Mouse (Mus musculus): ENCODE measurements at regions not wholly inside any gene's neighbourhood (a gene's known extent, or its start where the extent isn't known, plus 50 kb on each side); places are given as distances from the start of the nearest gene placed in this dataset.
A peak's percentile ranks its signal among the peaks of the same experiment; 100 is the strongest.

DNA sequence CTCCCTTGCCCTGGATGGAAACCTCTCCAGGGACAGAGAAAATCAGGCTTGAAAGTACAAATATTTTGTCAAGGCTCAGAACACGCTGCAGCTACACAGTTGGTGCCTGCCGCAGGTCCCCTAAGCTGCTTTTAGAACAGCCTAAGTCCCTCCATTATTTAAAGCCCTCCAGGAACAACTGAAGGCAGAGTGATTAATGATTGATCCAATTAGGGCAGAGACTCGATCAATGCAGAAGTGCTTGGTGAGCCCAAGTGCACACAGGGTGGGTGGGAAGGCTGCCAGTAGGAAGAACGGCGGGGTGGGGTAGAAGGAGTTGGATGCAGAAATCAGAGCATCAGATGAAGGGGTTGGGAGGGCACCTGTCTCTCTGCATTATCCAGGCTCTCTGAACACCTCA, 215.0 kb downstream of the Hs3st3b1 start:
- DNase-seq: no peak
- intact Hi-C loops (cut with DNase I): no loop called here

DNA sequence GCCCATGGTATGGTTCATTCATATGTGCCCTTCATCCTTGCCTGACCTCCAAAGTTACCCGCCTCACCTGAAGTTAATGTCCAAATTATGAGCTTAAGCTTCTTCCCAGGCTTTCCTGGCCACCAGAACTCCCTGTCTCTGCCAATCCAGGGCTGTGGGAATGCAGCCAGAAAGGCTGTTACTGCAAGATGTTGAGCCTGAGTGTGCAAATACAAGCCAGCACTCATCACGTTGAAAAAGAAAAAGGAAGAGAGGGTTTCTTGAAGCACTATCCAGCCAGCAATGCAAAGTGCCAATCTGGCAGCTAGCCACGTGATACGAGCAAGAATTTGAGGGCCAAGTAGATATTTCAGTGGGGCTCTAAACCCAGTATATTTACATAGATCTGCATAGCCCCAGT, 213.7 kb downstream of the Hs3st3b1 start:
- intact Hi-C loops (cut with DNase I): no loop called here
- DNase-seq: peak; percentile 7 to 8

DNA sequence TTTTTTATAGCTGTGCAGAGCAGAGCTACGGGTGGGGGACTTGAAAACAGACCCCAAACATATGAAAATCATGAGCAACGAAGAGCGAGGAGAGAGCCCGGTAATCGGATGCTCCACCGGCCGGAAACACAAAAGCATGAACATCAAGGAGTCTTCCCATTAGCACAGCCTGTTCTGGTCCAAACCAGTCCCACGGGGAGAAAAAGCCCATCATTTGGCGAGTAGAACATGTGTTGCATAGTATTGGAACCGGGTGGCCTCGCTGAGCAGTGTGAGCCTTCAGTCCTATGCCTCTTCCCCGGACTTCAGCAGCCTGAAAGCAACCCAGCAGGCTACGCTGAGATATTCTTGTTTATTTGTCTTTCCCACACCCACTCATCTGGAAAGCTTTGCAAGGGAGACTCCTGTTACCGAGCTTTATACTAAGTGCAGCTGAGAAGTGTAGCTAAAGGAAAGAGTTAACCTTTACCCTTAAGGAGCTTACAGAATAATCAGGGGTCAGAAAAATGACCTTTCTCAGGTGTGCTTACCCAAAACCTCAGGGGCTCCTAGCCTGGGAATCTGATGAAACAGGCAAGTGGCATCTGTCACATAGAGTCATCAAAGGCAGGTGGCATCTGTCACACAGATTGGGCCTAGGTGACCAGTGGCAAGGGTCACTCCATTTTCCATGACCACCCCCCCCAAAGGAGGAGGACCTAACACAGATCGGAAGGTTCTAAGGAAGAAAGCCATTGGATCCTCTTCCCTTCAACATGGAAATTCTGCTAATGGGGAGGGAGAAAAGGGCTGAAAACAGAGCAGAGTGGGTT, 209.8 kb downstream of the Hs3st3b1 start:
- intact Hi-C loops (cut with DNase I): no loop called here
- DNase-seq: no peak

DNA sequence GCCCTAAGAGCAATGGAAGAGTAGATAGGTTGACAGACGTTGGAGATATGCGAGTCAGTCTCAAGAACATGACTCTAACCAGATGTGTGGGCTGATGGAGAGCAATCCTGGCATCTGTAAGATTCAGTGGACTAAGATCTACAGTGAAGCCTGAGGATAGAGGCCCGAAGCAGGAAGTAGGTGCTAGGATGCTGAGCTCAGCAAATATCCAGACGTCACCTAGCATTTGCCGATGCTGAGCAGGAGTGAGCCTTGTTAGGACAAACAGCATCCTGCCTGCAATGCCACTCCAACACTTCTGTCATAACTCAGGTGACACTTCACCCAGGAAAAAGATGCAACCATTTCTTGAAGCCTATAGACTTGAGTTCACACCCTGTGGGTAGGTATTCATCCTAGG, 199.8 kb downstream of the Hs3st3b1 start:
- no peak for DNase-seq
- intact Hi-C loops (cut with DNase I): no loop called here

DNA sequence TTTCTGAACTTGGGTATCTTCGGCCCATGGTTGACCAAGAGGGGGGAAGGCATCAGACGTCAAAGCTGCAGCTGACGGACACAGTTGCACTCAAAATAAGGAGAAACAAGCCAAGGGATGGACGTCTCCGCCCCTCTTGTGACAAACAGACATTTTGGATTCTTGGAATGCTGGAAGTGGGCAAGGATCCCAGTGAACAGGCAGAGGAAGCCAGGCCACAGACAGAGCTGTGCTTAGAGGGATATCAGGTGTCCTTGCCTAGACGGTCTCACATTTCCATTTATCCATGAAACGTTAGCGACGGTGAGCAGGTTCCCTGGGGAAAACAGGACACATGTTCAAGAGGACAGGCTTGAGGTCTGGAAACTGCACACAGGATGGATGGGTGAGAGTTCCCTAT, 191.2 kb downstream of the Hs3st3b1 start:
- peak in 1 of 2 experiments; percentile 9 for DNase-seq
- intact Hi-C loops (cut with DNase I): no loop called here

DNA sequence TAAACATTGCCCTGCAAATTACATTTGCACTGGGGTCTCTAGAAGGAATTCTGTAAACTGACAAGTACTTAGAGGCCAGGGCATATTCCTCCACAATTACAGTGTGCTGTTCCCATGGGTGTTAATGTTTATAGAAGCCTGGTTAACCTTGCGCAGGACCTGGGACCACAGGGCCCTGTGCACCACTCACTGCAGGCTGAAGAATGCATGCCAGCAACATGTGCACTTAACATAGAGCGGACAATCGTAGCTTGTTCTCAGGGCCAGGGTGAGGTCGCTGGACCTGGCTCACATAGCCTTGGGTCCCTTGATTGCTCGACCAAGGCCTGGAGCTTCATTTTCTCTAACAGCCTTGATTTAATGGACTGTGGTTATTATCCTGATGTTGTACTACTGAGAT, 168.8 kb downstream of the Hs3st3b1 start:
- intact Hi-C loops (cut with DNase I): no loop called here
- no peak for DNase-seq

DNA sequence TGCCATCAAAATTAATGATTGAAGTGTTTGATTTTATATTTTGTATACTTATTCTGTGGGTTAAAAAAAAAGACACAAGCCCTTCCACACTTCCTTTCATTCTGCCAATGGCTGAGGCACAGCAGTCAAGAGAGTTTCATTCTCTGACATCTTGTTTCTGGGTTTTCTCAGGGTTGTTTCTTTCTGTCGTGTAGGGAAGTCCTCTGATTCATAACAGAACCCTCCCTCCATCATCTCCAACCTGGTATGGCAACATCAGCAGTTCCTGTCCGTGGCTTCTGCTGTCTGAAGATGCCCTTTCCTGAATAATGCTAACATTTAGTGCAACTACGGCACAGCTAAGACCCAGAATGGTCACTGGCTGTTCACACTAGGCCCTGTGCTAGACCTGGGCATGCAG, 167.3 kb downstream of the Hs3st3b1 start:
- intact Hi-C loops (cut with DNase I): no loop called here
- DNase-seq: no peak

DNA sequence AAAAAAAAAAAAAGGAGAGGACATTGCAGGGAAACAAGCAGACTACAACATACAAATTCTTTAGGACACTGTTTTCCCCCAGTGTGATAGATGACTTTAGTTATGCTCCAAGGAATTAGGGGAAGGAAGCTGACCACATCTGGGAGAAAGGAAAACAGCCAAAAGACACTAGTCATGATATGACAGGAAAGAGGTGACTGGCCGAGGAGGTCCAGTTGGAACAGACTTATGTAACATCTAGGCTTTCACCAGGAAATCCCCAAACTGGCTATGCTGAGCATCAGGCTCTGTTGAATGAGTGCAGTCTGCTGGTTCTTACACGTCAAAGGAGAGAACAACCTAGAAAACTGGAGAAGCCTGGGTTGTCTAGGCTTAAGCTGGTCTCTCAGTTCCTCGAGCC, 163.8 kb downstream of the Hs3st3b1 start:
- intact Hi-C loops (cut with DNase I): no loop called here
- DNase-seq: no peak

DNA sequence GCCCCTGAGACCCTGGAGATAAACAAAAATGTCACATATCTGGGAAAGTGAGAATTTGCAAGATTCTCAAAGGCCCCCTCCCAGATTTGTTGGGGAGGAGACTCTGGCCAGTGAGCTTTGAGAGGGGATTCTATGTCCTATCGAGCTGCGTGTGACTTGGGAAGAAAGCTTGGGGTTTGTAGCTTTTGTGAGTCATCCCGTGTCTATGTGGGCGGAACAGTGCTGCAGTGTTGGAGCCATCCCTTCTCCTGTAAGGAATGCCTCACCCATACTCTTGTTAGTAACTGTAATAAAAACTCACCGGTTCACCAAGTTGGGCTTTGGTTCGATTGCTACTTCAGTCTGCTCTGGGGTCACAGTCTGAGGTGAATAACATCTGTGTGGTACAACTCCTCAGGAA, 160.5 kb downstream of the Hs3st3b1 start:
- DNase-seq: no peak
- intact Hi-C loops (cut with DNase I): no loop called here

DNA sequence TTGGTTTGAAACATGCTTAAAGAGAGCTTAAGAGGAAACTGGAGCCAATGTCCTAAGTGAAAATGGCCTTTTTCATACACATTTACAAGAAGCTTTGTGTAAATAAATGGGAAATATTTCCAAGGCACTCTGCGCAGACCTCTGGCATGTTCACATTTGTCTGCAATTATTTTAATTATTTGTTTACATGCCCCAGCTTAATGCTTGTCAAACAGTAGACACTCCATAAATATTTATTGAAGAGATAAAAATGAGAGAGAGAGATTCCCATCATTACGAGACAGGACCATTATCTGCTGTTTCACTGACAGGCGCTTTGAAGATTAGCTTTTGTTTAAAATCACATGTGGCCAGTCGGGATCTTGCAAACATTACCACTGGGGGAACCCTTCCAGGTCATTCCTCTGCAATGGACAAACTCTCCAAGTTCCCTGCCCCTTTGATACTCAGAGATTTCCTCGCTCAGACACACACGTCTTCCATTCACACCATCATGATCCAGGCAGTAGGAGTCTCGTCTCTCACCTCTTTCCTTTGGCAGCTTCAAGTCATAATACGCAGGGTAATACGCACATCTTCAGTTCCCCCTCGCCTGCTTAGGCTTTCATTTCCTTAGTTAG, 154.3 kb downstream of the Hs3st3b1 start:
- intact Hi-C loops (cut with DNase I): no loop called here

DNA sequence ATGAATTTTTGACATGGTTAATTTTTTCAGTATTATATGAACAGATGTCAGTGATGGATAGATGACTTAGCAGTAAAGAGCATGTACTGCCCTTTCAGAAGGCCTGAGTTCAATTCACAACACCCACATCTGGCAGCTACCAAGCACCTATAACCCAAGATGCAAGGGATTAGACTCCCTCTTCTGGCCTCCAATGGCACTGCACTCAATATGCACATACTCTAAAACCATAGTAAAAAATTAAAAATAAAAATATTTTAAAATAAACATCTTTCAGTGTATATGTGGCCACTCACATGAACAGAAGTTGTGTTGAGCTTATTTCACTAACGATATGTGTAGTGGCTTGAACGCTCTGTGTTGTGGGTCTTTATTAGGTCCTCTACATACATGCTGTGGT, 152.4 kb downstream of the Hs3st3b1 start:
- no peak for DNase-seq
- intact Hi-C loops (cut with DNase I): no loop called here

More for the DNA sequence above, 154.3 kb downstream of the Hs3st3b1 start:
- DNase-seq: no peak

DNA sequence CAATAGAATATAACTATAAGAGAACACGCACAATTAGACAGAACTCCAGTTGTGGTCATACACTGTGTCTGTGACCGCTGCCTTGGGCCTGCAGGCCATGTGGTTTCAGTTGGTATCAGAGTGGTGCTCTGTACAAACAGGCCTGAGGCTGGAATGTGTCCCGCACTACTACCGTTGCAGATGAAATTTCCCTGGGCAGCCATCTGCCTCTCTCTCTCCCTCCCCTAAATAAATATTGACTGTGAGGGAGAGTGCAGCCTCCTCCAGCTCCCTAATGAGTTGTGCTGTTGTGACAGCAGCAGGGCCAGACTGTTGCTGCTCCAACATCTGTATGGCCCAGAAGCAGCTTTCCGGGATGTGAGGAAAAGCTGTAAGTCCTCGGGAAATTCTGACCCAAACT, 146.7 kb downstream of the Hs3st3b1 start:
- intact Hi-C loops (cut with DNase I): no loop called here
- DNase-seq: no peak

DNA sequence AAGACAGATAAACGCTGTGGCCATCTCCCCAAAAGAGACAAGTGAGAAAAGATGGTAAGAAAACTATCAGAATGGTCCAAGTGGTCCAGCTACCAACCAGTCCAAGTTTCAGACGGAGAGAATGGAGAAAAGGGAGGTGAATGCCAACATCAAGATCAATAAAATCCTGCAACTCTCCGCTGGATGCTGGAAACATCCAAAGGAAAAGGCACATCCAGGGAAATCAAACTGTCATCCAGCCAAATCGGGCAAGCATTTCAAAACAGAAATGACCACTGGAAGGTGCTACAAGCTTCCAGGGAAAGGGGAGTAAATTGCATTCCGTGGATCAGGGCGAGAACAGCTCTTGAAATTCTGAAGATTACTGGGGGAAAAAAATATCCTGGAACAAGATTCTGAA, 142.7 kb downstream of the Hs3st3b1 start:
- DNase-seq: no peak
- intact Hi-C loops (cut with DNase I): no loop called here

DNA sequence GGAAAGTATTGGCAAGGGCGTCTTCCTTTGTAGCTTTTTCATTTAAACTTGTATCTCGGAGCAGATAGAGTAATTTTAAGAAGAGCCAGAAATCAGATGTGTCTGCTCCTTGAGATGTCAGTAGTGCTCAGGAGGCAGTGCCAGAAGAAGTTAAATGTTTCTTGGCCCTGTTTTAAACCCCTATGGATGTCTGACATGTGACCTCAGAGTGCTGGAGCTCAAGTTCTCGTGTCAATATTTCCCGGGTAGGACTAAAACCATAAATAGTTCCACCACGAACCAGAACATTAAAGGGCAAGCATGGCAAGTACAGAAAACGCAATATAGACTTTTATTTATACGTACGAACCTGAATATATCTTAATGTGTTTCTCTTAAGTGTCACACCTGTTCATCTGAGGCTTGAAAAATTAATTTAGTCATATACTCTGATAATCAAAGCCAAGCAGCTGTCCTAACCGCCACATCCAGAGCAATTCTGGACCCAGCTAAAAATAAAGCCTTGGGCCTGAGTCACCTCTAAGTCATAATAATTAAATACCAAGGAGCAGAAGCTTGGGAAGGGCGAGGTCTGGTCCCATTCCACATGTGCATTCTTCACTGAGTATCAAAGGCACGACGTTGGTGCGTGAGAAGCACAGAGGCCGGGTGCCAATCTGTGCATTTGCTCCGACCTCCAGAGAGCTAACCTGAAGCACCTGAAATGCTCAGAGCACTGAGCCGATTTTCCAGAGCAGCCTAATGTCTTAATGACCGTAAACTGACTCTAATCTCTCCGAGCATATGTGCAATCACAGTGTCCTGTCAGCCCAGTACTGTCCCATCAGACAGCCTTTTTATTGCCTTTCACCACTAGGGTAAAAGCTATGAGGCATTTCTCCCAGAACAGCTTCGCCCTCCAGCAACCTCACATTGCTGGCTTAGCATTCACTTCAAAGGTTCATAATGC, 139.8 kb downstream of the Hs3st3b1 start:
- intact Hi-C loops (cut with DNase I): no loop called here

DNA sequence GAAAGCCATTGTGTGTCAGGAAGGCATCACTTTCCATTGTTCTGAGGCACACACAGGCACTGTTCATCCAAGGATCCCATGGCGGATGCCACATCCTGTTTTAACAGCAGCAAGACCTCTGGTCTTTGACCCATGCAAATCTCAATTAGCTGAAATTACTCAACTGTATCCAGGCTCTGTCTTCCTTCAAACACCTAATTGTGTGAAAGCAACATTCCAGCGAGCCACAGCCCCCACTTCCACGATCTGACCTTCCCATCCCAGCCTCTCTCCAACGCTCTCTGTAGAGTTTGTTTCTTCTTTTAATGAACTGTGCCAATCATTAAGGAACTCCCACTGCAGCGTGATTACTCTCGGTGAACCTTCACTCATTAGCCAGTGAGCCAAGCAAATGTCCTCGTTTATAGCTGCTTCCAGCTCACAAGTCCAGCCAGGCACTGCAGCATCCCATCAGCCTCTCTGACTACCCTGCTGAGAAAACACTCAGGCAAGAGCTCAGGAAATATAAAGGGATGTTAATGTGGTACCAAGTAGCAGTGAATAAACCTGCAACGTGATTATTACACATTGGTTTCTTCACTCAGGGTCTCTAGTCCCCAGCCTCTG, 136.7 kb downstream of the Hs3st3b1 start:
- intact Hi-C loops (cut with DNase I): no loop called here

More for the DNA sequence above, 139.8 kb downstream of the Hs3st3b1 start:
- no peak for DNase-seq

DNA sequence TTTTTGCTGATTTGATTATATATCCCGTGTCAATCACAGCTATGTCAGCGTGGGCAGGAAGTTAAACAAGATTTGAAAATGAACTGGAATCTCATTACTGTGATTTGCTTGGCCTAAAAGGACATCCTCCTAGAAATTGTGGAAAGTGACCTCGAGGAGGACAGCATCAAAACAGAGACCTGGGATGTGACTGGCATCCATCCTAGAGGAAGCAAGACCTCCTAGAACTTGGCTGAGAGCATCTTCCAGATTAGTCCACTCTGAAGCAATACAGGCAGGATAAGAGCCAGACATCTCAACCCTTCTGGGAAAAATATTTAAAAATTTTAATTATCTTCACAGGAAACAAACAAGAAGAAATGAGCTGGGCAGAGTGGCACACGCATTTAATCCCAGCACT, 136.1 kb downstream of the Hs3st3b1 start:
- no peak for DNase-seq
- intact Hi-C loops (cut with DNase I): no loop called here

More for the DNA sequence above, 136.7 kb downstream of the Hs3st3b1 start:
- DNase-seq: no peak

DNA sequence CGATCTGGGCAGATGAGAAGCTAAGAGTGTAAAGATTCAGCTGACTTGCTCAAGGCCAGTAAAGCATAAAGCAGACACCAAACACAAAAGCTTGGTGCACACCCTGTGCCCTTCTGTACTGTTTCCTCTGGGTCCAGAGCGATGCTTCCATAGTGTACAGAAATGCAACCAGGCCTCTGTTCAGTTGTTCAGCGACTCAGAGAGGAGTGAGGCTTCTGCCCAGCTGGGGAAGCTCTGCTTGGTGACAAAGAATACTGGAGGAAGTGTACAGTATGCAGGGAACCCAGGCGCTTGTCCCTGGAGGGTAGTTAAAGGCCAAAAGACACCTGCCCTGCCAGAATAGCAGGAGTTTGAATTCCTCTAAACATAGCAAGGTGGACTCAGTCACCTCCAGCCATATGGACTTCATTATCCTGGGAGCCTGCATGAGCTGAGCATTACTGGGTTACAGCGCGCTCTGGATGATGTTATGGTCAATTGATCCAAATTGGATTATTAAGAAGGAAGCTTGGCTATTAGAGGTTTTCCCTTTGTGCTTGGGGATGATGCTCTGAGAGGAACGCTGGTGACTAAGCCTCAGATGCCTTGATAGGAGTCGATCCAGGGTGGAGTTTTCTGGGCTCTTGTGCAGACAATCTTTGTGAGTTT, 132.5 kb downstream of the Hs3st3b1 start:
- intact Hi-C loops (cut with DNase I): no loop called here
- no peak for DNase-seq

DNA sequence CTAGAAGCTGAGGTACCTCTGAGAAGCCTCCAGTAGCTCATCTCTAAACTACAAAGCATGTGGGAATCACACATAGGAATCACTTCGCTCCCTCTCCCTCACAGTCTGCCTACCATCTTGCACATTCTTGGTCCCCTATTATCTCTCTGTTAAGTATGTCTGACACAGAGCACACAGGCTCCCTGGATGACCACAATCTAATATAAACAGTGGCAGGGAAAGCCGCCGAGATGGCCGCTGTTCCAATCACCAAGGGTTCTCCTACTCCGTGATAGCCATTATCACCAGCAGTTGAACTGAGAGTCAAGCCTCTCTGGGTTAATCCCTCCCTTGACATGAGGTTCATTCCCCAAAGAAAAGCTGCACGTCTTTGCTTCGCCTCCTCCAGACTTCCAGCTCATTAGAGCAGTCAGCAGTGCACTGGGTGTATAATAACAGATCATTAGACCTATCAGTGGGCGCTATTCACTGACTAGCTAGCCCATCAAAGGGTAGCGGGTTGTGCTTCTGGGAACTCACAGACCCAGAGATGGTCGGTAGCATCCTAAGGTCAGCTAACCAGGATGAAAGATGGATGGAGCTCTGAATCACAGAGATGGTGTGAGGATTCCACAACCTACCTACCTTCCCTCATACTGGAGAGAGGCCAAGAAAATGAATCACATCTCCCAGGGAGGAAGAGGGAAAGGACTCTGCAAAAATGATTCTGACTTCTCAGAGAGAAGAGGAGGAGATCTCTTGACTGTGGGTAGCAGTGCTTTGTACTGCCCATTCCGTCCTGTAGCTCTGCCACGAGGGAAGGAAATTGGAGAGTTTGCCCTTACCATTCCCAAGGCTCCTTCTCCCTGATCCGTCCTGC, 130.9 kb downstream of the Hs3st3b1 start:
- DNase-seq: no peak
- intact Hi-C loops (cut with DNase I): no loop called here

DNA sequence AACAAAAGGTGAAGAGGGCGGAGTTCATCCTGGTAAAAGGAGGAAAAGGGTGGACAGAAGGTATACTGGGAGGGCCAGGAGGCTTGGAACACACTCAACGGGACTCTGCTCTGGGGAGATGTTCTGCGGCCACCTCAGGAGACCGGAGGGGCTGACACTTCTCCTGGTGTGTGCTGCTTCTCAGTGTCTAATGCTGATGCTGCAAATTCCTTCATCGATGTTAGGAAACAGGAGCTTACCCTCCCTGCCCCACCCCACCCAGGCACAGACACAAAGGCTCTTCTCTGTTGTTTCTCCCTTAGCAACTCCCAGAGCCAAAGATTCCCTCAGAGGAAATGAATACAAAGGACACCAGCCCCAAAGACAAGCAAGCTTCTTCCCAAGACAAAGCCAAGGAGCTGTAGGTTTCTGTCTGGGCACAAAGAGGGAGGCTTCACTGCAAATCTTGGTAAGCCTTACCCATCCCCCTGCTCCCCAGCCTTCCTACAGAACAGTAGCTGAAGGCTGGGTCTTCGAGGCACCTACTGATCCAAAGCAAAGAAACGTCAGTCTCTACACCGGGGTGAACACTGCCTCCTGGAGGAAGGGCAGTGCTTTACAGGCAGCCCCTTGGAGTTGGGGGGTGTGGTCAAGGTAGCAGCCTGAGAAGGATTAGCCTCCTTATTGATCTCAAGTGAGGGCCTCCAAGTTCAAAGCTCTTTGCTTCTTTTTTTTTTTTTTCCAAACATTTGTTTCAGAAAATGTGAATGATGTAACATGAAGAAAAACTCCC, 128.2 kb downstream of the Hs3st3b1 start:
- intact Hi-C loops (cut with DNase I): no loop called here
- no peak for DNase-seq
